2 mouse cellular contexts compared by ENCODE assay signal in genomic region chr1:131284167-131284566, GRCm38 (mm10).
TF ChIP-seq lines count a peak whose summit lies in the region.

No protein-coding gene starts in this region.

TF ChIP-seq in CH12.LX, 34 proteins besides CTCF, POLR2A, EP300 and RAD21:
- no peak for TF ChIP-seq USF2 (conservative IDR thresholded peaks at IDR 0.05; ENCODE audit: low read depth, low read length)
- no peak for TF ChIP-seq POLR2AphosphoS2 (IDR thresholded peaks at IDR 0.05; ENCODE audit: low read depth, low read length)
- TF ChIP-seq MAX (IDR thresholded peaks at IDR 0.05; ENCODE audit: low read length): no peak
- TF ChIP-seq SMC3 (IDR thresholded peaks at IDR 0.05; ENCODE audit: low read depth, low read length): peak; percentile 7; the same call in 1 of the 2 replicates
- TF ChIP-seq E2F4 (IDR thresholded peaks at IDR 0.05; ENCODE audit: insufficient replicate concordance, low read depth, low read length): no peak
TF ChIP-seq in CH12.LX: peak in this region for 1.

TF ChIP-seq in MEL, 35 proteins besides CTCF, POLR2A, EP300 and RAD21 (continued from another document):
- TF ChIP-seq NELFE (IDR thresholded peaks at IDR 0.05; ENCODE audit: low read depth, low read length) (no peak), SMC3 (IDR thresholded peaks at IDR 0.05; ENCODE audit: low read depth, low read length) (peak; percentile 20; the same call in 1 of the 2 replicates)
